Mouse (Mus musculus): ENCODE data around the gene Lpcat1. TPM values are rescaled to one million over a fixed set of nuclear protein-coding genes. Genes with fewer than 3 reads are reported as not detected.

Lpcat1 gene
- polyA plus RNA-seq (2015; fragmentation: Nextera tagmentation; extraction: Ambion mirVana): 48.5 and 52.3 TPM in 2 replicates

- under 1% methylated on average over 35 of the region's 35 CpGs for WGBS
- Histone ChIP-seq H3K9ac (peak within 1 kb of the TSS; percentile 94), H3K4me3 (peak within 1 kb of the TSS; percentile 88), H3K4me1 (peaks cover 35% of the 10 kb centered on the region), H3K36me3 (ENCODE audit: poor library complexity, severe bottlenecking) (no peaks in the 10 kb centered on the region; the same call in 1 of the 2 replicates), H3K4me2 (peak within 1 kb of the TSS; percentile 87), H3K27ac (peak within 1 kb of the TSS; percentile 99), H3K27me3 (no peaks in the 10 kb centered on the region), H3K9me3 (replicated peaks) (no peaks in the 10 kb centered on the region)
- peak; percentile 97 for ATAC-seq
These were observed at the start of gene Lpcat1 for GRCm38 (mm10) chr13:73467034-73467420. TSS of gene Lpcat1 (plus strand) at chr13:73467197.

DNA sequence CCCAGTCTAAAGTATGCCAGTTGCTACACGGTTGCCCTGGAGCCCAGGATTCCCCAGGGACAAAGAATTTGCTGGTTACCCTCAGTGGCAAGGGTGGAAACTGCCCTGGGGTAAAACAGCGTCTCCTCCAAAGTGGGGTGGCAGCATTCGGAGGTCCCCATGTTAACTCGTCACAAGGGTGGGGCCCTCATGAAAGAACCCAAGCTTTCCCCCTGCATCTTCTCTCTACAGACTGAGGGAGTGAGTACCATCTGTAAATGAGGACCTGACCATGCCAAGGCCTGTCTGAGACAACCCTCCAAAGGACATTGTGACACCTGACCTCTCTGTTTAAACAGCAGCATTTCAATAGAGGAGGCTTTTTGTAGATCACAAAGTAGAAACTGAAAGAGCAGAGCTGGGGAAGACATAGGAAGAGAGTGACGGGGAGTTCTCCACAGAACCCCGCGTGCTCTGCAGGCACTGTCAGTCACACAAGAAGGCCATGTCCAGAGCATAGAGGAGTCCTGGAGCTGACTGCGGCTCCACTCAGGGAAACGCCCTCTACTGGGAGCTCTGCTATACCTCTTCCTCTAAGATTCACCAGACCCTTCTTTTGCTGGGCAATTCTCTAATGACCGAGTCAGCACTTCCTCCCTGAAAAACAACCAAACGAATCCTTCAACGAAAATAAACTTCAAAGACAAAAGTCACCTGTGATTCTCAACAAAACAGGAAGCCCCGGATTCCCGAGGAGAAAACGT lies 49.3 kb upstream of the Lpcat1 start:
- Histone ChIP-seq H3K4me3 (no peak overlapping the region), H3K36me3 (ENCODE audit: poor library complexity, severe bottlenecking) (no peaks in the 10 kb centered on the region), H3K27me3 (no peaks in the 10 kb centered on the region), H3K9me3 (replicated peaks) (no peaks in the 10 kb centered on the region), H3K4me2 (no peak overlapping the region), H3K9ac (no peak overlapping the region), H3K4me1 (0 out of 2 replicates have a peak, but pooled peaks cover 3% of the 10 kb centered on the region), H3K27ac (no peak overlapping the region)
- ATAC-seq: no peak
- WGBS: 45% methylated on average over 15 of the region's 15 CpGs

GRCm38 (mm10) chr13:73418297-73418696 lies 48.7 kb upstream of the Lpcat1 start:
- no peak for ATAC-seq
- Histone ChIP-seq H3K27ac (no peak overlapping the region; the same call in 1 of the 2 replicates), H3K4me3 (no peak overlapping the region), H3K4me1 (0 out of 2 replicates have a peak, but pooled peaks cover 3% of the 10 kb centered on the region), H3K27me3 (no peaks in the 10 kb centered on the region), H3K9me3 (replicated peaks) (no peaks in the 10 kb centered on the region), H3K4me2 (no peak overlapping the region), H3K36me3 (ENCODE audit: poor library complexity, severe bottlenecking) (no peaks in the 10 kb centered on the region), H3K9ac (no peak overlapping the region)
- 48% methylated on average over 12 of the region's 12 CpGs for WGBS

GRCm38 (mm10) chr13:73419244-73419643 lies 47.8 kb upstream of the Lpcat1 start:
- ATAC-seq: no peak
- Histone ChIP-seq H3K9ac (no peak overlapping the region), H3K4me2 (no peak overlapping the region), H3K27me3 (no peaks in the 10 kb centered on the region), H3K4me3 (no peak overlapping the region), H3K9me3 (replicated peaks) (no peaks in the 10 kb centered on the region), H3K27ac (no peak overlapping the region), H3K4me1 (0 out of 2 replicates have a peak, but pooled peaks cover 3% of the 10 kb centered on the region), H3K36me3 (ENCODE audit: poor library complexity, severe bottlenecking) (no peaks in the 10 kb centered on the region)
- WGBS: 81% methylated on average over 5 of the region's 5 CpGs

DNA sequence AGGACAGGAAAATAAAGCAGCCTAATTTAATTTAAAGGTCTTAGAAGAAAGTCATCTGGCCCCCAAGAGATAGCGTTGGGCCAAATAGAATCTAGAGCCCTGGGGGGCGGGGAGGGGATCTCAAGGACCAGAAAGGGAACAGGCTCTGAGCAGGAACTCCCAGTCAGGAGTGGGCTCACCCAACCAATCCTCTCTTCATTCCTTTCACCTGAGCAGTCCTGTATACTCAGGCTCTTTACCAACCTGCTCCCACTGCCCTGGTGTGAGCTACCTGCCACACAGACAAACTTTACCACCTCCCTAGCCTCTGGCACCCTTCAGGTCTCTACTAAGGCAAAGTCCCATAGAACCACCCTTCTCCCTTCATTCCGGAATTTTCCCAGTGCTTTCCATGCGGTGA lies 44.0 kb upstream of the Lpcat1 start:
- no peak overlapping the region for H3K4me3 ChIP-seq
- H3K9me3 ChIP-seq (replicated peaks): no peaks in the 10 kb centered on the region
- H3K4me2 ChIP-seq: no peak overlapping the region
- 76% methylated on average over 4 of the region's 4 CpGs for WGBS
- H3K27me3 ChIP-seq: no peaks in the 10 kb centered on the region
- H3K4me1 ChIP-seq: no peaks in the 10 kb centered on the region
- H3K9ac ChIP-seq: no peak overlapping the region
- no peak overlapping the region for H3K27ac ChIP-seq
- no peaks in the 10 kb centered on the region for H3K36me3 ChIP-seq (ENCODE audit: poor library complexity, severe bottlenecking)
- ATAC-seq: no peak

GRCm38 (mm10) chr13:73425035-73425434 lies 42.0 kb upstream of the Lpcat1 start:
- Histone ChIP-seq H3K36me3 (ENCODE audit: poor library complexity, severe bottlenecking) (no peaks in the 10 kb centered on the region), H3K27me3 (no peaks in the 10 kb centered on the region), H3K4me2 (no peak overlapping the region), H3K4me3 (no peak overlapping the region), H3K9ac (no peak overlapping the region), H3K27ac (no peak overlapping the region), H3K4me1 (no peaks in the 10 kb centered on the region), H3K9me3 (replicated peaks) (no peaks in the 10 kb centered on the region)
- no peak for ATAC-seq
- 73% methylated on average over 6 of the region's 6 CpGs for WGBS

GRCm38 (mm10) chr13:73425839-73426490 lies 41.0 kb upstream of the Lpcat1 start:
- H3K4me3 ChIP-seq: no peak overlapping the region
- H3K9ac ChIP-seq: no peak overlapping the region
- H3K27ac ChIP-seq: no peak overlapping the region
- no peaks in the 10 kb centered on the region for H3K36me3 ChIP-seq (ENCODE audit: poor library complexity, severe bottlenecking)
- no peaks in the 10 kb centered on the region for H3K4me1 ChIP-seq
- no peaks in the 10 kb centered on the region for H3K9me3 ChIP-seq (replicated peaks)
- peak overlapping the region; percentile 41 for H3K4me2 ChIP-seq
- H3K27me3 ChIP-seq: no peaks in the 10 kb centered on the region
- 7% methylated on average over 11 of the region's 11 CpGs for WGBS
- ATAC-seq: peak; percentile 78

DNA sequence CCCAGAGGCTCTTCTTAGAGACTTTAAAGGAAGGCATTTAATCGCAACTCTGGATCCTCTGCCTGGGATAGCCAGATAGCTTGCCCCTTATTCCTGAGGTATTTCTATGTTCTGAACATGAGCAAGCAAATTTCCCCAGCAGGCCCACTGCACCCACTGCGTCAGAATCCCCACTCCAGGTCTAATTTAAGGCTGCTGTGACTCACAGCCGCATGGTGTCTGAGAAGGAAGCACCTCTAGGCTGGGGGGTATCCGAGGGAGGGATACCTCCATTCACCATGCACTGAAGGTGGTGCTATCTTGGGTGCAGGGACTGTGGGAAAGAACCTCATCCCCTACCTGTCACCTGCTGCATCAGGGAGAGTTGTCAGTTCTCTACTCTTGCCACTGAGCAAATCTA lies 40.4 kb upstream of the Lpcat1 start:
- ATAC-seq: no peak
- 86% methylated on average over 4 of the region's 4 CpGs for WGBS
- Histone ChIP-seq H3K9me3 (replicated peaks) (no peaks in the 10 kb centered on the region), H3K27me3 (no peaks in the 10 kb centered on the region), H3K4me3 (no peak overlapping the region), H3K9ac (no peak overlapping the region), H3K27ac (no peak overlapping the region), H3K36me3 (ENCODE audit: poor library complexity, severe bottlenecking) (no peaks in the 10 kb centered on the region), H3K4me2 (no peak overlapping the region), H3K4me1 (no peaks in the 10 kb centered on the region)

GRCm38 (mm10) chr13:73429605-73430321 lies 37.2 kb upstream of the Lpcat1 start:
- H3K9ac ChIP-seq: no peak overlapping the region
- no peaks in the 10 kb centered on the region for H3K27me3 ChIP-seq
- no peak for ATAC-seq
- WGBS: 77% methylated on average over 6 of the region's 6 CpGs
- no peak overlapping the region for H3K4me2 ChIP-seq
- H3K4me1 ChIP-seq: no peaks in the 10 kb centered on the region
- no peaks in the 10 kb centered on the region for H3K9me3 ChIP-seq (replicated peaks)
- no peak overlapping the region for H3K4me3 ChIP-seq
- H3K36me3 ChIP-seq (ENCODE audit: poor library complexity, severe bottlenecking): no peaks in the 10 kb centered on the region
- no peak overlapping the region for H3K27ac ChIP-seq

DNA sequence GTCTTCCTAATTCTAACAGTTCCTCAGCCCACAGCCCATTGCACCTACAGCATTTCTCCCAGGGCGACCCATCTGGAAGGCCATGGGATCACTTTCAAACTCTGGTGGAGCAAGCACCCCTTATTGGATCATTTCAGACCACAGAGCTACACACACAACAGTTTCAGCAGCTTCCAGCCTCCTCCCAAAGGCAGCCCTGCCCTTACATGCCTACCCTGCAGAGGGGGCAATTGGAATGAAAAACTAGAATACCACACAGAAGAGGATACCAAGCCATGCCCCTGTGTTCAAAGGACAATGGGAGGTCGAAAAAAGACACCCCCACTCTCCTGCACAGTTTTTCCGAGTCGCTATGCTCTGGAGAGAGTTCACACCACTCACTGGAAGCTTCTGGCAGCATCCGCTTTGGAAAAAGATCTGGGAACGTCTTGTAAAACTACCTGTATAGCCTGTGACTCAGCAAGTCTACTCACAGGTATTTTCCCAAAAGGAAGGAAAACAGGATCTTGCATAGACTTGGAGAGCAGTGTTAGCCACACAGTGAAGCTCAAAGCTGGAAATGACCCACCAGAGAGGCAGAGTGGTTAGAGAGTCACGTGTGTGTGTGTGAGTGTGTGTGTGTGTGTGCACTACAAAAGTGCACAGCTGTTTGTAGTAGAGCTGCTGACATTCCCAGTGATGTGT lies 34.4 kb upstream of the Lpcat1 start:
- no peaks in the 10 kb centered on the region for H3K9me3 ChIP-seq (replicated peaks)
- 77% methylated on average over 7 of the region's 7 CpGs for WGBS
- H3K9ac ChIP-seq: no peak overlapping the region
- H3K4me1 ChIP-seq: no peaks in the 10 kb centered on the region
- no peaks in the 10 kb centered on the region for H3K36me3 ChIP-seq (ENCODE audit: poor library complexity, severe bottlenecking)
- ATAC-seq: no peak
- no peaks in the 10 kb centered on the region for H3K27me3 ChIP-seq
- no peak overlapping the region for H3K27ac ChIP-seq
- no peak overlapping the region for H3K4me2 ChIP-seq
- no peak overlapping the region for H3K4me3 ChIP-seq

- ATAC-seq: no peak
- no peaks in the 10 kb centered on the region for H3K9me3 ChIP-seq (replicated peaks)
- H3K4me3 ChIP-seq: no peak overlapping the region
- no peak overlapping the region for H3K4me2 ChIP-seq
- H3K27ac ChIP-seq: no peak overlapping the region
- no peaks in the 10 kb centered on the region for H3K36me3 ChIP-seq (ENCODE audit: poor library complexity, severe bottlenecking)
- H3K27me3 ChIP-seq: no peaks in the 10 kb centered on the region
- H3K4me1 ChIP-seq: no peaks in the 10 kb centered on the region
- WGBS: 83% methylated on average over 15 of the region's 15 CpGs
- no peak overlapping the region for H3K9ac ChIP-seq
These were observed 33.1 kb upstream of the Lpcat1 start for GRCm38 (mm10) chr13:73433681-73434535.
